Mouse (Mus musculus) retina, postnatal 7 days (tissue): ENCODE measurements around the gene Prph.
"Not testable (repeated sequence)": the region's sequence is repeated elsewhere in the genome, so short reads cannot be mapped to it uniquely, and the experiment has no call there.

Experiments used
- DNase-seq: peaks from one replicate; pipeline ENCODE4 v3.0.0-alpha.2; 2012; ENCODE audit warnings: low read depth, low spot score

Gene Prph

DNA sequence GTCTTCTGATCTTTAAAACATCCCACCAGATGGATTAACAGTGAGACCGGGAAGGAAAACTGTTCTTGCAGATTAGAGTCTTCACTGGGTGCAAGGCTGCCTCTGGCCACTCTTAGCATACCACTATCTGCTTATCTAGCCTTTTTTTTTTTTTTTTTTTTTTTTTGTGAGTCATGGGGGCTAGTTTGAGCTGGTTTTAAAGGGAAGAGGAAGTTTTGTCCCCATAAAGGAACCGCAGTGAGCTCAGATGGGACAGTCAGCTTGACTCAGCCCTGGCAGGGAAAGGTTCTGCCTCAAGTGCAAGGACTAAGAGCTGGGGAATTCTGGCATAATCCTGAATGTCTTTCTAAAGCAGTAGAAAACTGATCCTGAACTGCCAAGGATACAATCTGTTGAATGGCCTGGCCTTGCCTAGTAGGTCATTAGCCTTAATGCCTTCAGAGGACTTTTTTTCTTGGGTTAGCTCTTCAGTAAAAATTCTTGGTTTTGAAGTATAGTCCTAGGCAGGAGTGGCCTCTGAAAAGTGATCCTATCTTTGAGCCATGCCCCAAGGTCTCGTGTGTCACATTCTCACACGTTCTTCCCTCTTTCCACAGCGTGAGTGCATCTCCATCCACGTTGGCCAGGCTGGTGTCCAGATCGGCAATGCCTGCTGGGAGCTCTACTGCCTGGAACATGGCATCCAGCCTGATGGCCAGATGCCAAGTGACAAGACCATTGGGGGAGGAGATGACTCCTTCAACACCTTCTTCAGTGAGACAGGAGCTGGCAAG is 21.3 kb upstream of the Prph start:
- no peak for DNase-seq

DNA sequence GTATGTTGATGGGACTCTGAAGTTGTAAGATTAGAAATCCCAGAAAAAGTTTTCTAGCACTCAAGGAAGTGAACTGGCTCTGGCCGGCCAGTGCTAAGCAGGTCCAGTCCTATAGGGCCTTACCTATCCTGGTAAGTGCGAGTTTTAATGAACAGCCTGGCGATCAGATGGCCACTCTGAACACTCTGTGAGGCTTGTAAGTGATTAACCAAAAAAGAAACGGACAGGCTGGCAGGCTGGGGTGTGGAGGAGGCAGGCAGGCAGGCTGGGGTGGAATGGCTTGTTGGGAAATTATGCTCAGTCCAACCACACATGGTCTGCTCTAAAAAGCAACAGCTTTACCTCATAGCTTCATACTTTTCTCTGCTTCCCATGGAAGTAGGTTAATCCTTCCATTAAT is 19.5 kb upstream of the Prph start:
- DNase-seq, result no peak

DNA sequence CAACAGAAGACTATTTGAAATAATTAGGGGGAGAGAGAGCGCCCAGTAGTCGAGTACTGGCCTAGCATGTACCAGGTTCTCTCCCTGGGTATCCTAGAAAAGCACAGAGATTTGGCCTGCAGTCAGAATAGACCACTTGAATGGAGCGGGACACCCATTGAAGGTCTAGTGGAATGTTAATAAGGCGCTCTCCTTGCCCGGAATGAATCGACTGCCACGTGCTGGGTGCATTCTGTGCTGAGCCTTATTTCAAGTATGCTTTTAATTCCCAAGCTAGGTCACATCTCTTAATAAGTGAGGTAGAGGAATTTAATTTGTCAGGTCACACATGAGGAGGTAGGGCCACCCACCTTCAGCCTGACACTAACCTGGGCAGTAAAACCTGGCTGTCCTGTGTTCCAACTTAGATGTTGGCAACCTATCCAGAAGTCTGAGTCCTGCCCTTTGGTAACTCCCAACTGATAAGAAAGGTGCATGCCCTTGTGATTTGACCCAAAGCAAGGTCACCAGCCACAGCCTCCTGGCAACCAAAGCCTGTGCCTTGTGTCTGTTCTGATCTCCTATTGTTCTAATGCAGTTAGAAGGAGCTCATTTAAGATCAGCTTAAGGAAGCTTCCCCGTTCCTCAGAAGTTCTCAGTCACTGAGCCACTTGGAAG is 18.6 kb upstream of the Prph start:
- DNase-seq, result no peak

DNA sequence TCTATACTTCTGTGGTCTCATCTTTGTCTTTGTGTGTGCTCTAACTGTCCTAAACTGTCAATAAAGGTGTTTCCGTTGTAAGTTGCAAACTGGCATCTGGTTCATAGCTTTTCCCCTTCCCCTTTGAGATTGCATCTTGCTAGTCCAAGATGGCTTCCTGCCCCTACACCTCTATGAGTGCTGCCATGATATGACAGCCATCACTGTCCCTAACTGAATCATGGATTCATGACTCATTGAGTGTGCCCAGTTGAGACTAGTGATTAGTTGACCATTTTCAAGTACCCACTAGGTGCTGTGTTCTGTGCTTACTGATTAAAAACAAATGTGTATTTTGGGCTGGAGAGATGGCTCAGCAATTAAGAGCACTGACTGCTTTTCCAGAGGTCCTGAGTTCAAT is 16.9 kb upstream of the Prph start:
- DNase-seq, result no peak

DNA sequence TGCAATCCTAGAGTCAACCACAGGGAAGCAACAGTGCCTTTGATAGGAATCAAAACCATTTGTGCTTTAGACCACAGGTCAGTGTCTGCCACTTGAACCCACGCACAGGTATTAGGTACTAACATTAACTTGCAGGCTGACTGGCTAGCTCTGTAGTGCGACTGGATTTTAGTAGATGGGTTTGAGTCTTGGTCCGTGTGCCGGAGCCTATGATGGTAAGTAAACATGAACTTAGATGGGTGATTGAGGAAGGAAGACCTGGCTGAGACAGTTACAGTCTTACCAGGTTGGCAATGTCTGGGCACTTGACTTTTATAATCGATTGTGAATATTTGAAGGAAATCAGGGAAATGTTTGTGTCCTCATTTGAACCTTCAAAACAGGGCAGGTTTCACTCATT is 16.2 kb upstream of the Prph start:
- DNase-seq, result no peak

DNA sequence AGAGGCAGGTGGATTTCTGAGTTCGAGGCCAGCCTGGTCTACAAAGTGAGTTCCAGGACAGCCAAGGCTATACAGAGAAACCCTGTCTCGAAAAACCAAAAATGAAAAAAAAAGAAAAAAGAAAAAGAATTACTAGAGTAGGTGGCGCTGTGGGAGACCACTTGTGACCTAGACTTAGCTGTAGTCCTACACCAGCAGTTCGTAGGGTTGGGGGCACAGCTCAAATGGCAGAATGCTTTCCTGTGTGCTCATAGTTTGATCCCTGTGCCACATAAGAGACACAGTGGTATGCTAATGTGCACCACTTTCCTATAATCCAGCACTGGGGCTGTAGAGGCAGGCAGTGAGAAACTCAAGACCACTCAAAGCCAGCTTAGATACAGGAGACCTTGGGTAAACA is 15.7 kb upstream of the Prph start:
- DNase-seq, result no peak

DNA sequence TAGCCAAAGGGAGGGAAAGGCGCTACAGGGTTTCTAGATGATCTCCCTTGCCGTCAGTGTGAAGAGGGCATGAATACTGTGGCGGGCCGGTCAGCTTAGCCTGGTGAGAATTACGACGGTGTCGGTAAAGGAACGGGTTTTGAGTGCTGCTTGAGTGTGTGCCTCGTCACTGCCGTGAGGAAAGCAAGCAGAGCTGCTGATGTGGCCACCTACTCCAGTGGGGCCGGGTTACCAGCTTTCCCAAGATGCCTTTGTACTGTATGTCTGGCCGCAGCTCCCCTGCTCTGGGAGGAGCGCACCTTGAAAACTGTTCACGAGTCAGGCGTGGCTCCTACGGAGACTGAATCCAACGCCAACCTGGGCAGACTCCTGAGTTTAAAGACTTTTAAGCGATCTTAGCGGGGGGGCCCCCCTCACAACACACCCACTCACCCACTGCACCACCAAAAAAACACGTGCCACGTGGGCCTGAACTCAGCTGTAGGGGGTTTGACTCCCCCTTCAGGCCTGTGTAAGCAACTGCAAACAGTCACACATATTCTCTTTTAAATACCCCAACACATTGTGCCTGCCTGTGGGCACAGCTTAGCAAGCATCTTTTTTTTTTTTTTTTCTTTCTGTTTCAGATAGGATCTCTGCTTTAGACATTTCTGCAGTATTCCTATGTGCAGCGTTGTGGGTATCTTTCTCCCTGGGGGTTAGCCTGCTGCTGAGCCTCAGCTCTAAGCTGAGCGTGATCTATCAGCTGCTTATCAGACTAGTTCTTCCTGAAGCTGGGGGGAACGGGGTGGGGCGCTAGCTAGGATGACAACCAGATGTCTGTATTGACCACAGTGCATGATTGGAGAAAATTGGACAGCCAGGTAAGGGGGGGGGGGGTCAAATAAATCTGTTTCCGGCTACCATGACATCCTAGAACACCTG is 14.7 kb upstream of the Prph start:
- no peak for DNase-seq

DNA sequence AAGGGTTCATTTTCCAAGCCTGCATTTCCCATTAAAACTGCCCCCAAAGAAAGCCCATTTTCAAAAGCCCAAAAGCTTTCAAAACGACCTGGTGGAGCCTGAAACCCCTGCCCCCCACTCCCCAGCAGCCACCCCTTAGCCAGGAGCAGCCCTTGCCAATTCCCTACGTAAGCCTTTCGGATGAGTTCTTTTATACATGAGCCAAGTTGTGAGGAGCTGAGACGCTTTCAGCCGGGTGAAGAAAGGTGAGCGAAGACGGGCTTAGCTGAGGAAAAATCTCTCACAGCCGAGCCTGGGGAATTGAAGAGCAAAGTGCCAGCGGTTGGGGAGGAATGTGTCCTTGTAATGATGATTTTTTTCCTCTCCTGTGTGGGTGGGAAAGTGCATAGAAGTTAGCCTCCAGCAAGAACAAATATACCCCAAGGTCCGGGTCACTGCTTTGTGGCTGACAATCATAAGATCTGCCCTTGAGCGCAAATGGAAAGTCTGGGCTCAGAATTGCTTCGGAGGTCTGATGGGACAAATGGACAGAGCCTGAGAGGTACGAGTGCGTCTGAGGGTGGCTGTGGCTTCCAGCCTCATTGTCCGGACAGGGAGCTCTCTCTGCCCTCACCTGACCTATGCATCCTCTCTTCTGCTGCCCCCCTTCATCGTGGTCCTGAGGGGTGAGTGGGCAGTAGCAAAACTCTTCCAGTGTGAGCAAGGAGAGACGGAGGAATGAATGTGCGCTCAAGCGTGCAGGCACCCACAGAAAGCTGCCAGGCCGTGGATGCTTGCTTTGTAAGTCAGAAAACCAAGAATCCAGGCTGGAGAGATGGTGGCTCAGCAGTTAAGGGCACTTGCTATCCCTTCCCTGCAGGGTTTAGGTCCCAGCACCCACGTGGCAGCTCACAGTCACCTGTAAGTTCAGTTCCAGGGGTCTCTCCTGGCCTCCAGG is 13.8 kb upstream of the Prph start:
- no peak for DNase-seq

DNA sequence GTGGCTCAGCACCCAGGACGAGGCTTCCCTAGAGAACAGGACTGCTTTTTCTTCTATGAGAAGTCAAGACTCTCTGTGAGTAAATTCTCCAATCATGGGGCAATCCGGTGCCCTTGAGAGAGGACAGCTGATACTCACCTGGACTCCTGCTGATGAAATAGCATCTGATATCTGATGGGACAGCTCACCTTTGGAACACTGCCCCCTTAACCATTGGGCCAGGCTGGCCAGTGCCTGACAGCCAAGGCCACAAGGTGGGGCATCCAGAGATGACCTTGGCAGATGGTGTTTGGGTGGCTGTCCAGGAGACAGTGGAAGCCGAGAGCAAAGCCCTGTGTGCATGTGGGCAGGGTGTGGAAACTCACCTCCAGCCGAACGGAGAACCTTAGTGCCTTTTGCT is 12.6 kb upstream of the Prph start:
- no peak for DNase-seq

DNA sequence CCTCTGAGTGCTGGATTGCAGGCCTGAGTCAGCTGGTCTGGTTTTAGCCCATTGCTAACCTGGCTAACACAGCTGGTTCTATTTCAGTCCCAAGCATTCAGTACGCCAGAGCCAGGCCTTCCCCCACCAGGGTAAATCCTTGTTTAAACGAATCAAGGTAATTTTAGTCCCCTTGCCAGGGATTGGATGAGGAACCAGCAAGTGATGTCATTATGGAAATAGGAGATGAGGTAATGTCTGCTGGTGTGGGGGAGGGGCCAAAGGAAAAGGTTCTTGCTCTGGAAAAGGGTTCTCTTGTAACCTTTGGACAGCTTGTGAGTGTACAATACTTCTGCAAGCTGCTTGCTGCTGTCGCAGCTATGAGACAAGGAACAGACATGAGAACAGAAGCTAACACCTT is 10.1 kb upstream of the Prph start:
- no peak for DNase-seq

DNA sequence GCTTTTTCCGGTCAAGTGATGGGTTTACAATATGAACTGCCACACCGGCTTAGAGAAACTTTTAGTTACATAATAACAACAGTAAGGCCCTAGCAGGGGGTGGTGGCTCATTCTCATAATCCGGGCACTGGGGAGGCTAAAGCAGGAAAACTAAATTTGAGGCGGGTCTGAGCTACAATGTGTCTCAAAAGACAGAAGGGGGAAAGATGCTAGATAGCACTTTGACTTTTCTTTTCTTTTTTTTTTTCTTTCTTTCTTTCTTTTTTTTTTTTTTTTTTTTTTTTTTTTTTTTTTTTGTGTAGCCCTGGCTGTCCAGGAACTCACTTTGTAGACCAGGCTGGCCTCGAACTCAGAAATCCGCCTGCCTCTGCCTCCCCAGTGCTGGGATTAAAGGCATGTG is 9.2 kb upstream of the Prph start:
- not testable (repeated sequence) for DNase-seq

DNA sequence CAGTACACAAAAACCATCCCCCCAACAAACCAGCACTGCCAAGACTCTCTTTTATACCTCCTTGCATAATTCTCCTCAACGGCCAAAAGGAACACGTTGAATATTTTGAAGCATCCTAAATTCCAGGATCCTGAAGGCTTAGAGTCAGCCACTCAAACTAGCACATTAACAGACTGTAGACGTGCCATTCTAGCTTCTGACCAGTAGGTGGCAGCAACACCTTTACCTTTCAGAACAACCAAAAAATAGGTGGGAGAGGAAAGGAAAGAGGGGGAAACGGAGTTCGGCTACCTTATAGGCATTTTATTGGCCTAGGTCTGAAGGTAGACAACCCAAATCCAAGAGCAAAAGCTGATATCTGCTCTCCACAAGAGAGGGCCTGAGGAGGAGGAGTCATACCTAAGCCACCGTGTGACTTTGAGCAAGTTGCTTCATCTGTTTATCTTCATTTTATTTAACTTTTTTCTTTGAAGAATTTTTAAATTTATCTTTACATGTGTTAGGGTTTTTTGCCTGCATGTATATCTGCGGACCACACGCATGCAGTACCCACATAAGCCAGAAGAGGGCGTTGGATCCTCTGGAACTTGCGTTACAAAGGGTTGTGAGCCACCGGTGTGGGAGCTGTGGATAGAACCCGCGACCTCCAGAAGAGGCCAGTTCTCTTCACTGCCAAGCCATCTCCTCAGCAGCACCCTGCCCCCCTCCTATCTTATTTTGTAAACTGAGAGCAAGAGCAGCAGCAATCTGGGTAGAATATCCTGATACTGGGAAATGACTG is 5.3 kb upstream of the Prph start:
- DNase-seq, result peak; percentile 57

DNA sequence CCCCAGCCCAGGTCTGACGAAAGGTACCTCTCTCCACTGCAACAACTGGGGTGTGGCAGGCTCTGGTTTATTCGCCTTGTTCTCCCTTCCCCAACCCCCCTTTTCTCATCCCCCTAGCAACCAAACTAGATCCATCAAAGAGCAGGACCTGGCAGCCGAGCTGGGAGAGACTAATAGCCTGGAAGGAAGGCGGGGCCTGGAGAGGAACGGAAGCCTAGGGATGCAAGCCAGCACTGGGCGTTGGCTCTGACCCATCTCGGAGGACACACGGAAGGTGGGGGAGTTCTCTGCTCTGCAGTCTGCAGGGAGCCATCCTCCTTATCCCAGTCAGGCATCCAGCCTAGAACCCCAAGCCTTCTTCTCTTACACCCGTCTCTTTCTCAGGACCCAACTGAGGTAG is 1.6 kb upstream of the Prph start:
- DNase-seq, result no peak

DNA sequence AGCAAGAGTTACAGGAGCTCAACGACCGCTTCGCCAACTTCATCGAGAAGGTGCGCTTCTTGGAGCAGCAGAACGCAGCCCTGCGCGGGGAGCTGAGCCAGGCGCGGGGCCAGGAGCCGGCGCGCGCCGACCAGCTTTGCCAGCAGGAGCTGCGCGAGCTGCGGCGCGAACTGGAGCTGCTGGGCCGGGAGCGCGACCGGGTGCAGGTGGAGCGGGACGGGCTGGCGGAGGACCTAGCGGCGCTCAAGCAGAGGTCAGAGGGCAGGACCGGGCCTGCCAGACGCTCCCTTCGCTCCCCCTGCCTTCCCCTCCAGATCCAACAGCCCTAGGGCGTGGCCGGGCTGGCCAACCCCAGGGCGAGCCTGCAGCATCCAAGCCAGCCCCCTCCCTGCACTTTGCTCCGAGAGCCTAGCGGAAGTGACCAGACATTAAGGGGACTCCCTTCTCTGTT is 562 bp downstream of the Prph start:
- no peak for DNase-seq

DNA sequence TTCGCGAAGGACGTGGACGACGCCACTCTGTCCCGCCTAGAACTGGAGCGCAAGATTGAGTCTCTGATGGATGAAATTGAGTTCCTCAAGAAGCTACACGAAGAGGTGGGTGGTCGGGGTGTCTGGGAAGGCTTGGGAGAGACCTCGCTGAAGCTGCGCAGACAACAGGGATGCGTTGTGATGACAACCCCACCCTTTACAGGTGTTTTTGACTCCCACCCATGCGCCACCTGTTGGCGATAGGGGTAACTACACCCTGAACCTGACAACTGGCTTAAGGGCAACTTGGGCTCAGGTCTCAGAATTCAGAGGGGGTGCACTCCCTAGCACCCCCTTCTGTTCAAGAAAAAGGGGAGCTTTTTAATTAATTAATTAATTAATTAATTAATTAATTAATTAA is 1.4 kb downstream of the Prph start:
- no peak for DNase-seq

DNA sequence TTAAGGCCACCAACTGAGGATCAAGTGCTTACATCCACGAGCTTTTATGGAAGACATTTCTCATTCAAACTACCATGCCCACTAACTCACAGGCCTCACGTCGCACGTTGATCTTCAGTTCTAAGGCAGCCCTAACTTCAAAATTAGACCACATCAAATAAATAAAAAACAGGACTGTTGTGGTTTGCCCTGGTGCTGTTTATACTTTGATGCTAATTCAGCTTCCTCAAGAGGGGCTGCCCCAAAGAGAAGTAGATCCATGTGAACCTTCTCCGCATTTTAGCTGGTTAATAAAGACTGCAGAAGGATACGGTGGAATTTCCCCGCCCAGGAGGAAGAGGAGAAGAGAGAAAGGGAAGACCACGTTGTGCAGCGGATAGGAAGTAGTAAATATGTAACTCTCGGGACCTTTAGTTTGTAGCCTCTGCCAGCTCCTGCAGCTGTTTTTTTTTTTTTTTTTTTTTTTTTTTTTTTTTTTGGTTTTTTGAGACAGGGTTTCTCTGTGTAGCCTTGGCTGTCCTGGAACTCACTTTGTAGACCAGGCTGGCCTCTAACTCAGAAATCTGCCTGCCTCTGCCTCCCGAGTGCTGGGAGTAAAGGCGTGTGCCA is 10.7 kb downstream of the Prph start:
- no peak for DNase-seq

DNA sequence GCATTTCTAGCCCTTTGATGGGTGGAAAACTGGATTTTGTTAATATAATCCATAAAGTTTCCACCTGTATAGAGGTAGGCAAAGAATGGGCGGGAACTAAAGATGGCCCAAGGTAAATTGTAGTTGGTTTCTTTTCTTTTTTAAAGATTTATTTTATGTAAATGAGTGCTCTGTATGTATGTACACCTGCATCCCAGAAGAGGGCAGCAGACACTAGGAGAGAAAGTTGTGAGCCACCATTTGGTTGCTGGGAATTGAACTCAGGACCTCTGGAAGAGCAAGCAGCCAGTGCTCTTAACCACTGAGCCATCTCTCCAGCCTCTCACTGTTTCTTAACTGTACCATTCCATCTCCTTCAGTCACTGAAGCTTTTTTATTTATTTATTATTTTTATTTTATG is 17.0 kb downstream of the Prph start:
- no peak for DNase-seq

DNA sequence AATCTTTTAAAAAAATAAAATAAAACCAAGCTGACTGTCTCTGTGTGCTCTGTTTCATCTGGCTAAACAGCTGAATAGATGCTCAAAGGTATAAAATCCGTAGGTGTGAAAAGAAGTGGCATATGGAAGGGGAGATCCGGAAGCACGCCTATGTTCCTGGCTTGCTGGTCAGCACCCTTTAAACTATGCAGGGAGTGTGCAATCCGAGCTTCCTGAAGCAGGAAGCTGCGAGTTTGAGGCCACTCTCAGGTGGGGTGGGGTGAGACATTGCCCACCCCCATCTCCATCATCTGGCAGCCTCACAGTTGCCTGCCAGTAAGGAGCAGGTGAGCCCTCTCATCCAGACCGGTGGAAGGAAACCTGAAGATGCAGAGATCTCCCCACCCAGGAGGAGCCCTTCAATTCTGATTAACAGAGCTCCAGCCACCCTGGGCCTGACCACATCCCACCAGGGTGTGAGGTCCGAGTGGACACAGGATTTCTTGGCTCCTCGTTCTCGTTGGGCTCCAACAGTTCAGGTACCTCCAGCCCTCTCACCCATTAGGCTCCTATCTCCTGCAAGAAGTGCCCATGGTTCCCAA is 19.1 kb downstream of the Prph start, which contains the start of gene Troap:
Gene Troap, plus strand, starts transcription at position 557 of the 581 bp plus-strand sequence.
- no peak for DNase-seq

DNA sequence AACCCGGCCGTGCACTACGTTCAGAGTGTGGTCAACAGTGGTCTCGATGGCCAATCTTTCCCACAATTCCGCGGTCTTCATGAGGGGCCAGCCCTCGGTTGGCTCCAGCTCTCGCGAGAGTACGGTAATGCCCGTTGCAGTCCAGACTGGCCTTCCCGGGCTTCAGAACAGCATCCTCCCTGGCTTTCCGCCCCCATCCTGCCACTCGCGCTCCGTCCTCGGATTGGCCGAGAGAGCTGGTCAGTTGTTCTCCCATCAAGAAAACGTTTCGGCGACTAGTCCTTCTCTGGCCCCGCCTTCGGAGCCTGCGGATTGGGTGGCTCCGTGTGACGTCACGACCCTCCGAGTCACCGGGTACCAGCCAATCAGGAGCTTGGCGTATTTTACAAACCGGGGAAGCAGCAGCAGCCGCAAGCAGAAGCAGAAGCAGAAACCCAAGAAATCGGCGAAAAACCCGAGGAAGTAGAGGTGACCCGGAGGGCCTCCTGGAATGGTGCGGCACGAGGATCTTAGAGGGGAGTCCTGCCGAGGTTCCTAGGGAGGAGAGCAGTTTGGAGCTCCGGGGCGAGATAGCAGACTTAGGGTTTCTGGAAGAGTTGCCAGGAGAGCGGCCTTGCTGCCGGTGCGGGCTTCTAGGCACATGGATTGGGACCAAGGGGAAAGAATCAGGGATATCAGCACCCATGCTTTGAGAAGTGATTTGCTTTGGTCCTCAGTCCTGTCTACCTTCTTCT is 19.8 kb downstream of the Prph start:
- DNase-seq, result peak; percentile 95
